Comparison of ENCODE assay signal across 10 mouse cellular contexts in genomic region chr5:125221868-125222267, GRCm38 (mm10). TPM values are rescaled to one million over a fixed set of nuclear protein-coding genes. Genes with fewer than 3 reads are reported as not detected.
DNase-seq lines count a peak whose midpoint lies in the region; ATAC-seq and TF ChIP-seq lines count a peak whose summit lies in the region.
"Had no signal": no experiment of that assay in that cellular context is flagged by ENCODE, and none has a peak within 500 bp of the region (broad histone marks: within the 10 kb centered on the region; RNA-seq: fewer than 3 reads in every experiment).

No protein-coding gene starts in this region.

- peak; percentile 41 for DNase-seq in urinary bladder, postnatal 14 days (ENCODE audit: low spot score)
- DNase-seq in urinary bladder, adult 2 months (ENCODE audit: low spot score) = no peak
- peak; percentile 77 for DNase-seq in forebrain, postnatal 0 days
- DNase-seq in heart, postnatal 4 days = peak; percentile 74
- DNase-seq in limb, embryonic 14.5 days (ENCODE audit: low spot score) = peak; percentile 49
- DNase-seq in testis, postnatal 10 days (ENCODE audit: low spot score) = peak; percentile 94
- no peak for DNase-seq in c-Kit-positive CD71-positive TER-119-positive erythroid progenitor cells, embryonic 14.5 days (ENCODE audit: low spot score)

- H3K4me2 ChIP-seq in forebrain, postnatal 0 days (ENCODE audit: low read depth) = no peak overlapping the region
- no peak overlapping the region for H3K4me2 ChIP-seq in limb, embryonic 14.5 days (replicated peaks; ENCODE audit: low read depth, low read length, severe bottlenecking)
- H3K4me2 ChIP-seq: neural tube, embryonic 12.5 days had no signal

- peak; percentile 89 for ATAC-seq in forebrain, postnatal 0 days
- ATAC-seq in limb, embryonic 14.5 days (ENCODE audit: low FRiP score, low read depth) = peak; percentile 25; the same call in 1 of the 2 replicates
- ATAC-seq in megakaryocyte-erythroid progenitor cell, adult 5-6 weeks (replicated peaks; ENCODE audit: low FRiP score, low TSS enrichment, poor library complexity, severe bottlenecking) = no peak
- ATAC-seq: Patski had no signal

- TF ChIP-seq POLR2A in limb, embryonic 14.5 days (IDR thresholded peaks at IDR 0.05; ENCODE audit: borderline replicate concordance, extremely low read depth, insufficient read depth, insufficient read length) = no peak

- H3K36me3 ChIP-seq in forebrain, postnatal 0 days (ENCODE audit: insufficient read depth) = no peaks in the 10 kb centered on the region
- H3K36me3 ChIP-seq in limb, embryonic 14.5 days (ENCODE audit: control insufficient read depth, insufficient read depth, low read length) = no peaks in the 10 kb centered on the region
- H3K36me3 ChIP-seq: neural tube, embryonic 12.5 days had no signal

- H3K27ac ChIP-seq in forebrain, postnatal 0 days (ENCODE audit: low read depth, low read length) = peak overlapping the region; percentile 71
- 0 out of 2 replicates have a peak overlapping the region, but pooled peaks have one; percentile 33 for H3K27ac ChIP-seq in limb, embryonic 14.5 days (replicated peaks; ENCODE audit: low read depth, low read length)
- H3K27ac ChIP-seq: neural tube, embryonic 12.5 days had no signal

- 32% methylated on average over 3 of the region's 3 CpGs for WGBS in forebrain, postnatal 0 days
- whole genome bisulfite sequencing in limb, embryonic 14.5 days = 61% methylated on average over 3 of the region's 3 CpGs

- no peak for TF ChIP-seq CTCF in forebrain, postnatal 0 days (IDR thresholded peaks at IDR 0.05; ENCODE audit: low read depth)

- no peaks in the 10 kb centered on the region for H3K27me3 ChIP-seq in forebrain, postnatal 0 days (ENCODE audit: insufficient read depth, low read length)
- no peaks in the 10 kb centered on the region for H3K27me3 ChIP-seq in limb, embryonic 14.5 days (ENCODE audit: control insufficient read depth, insufficient read depth, low read length)
- H3K27me3 ChIP-seq: neural tube, embryonic 12.5 days; Patski had no signal

- H3K4me1 ChIP-seq in forebrain, postnatal 0 days (ENCODE audit: insufficient read depth) = peaks cover 6% of the 10 kb centered on the region; the same call in 1 of the 2 replicates
- H3K4me1 ChIP-seq in limb, embryonic 14.5 days (ENCODE audit: control insufficient read depth, insufficient read depth, low read length) = peaks cover 3% of the 10 kb centered on the region

- H3K9ac ChIP-seq in forebrain, postnatal 0 days = no peak overlapping the region
- no peak overlapping the region for H3K9ac ChIP-seq in limb, embryonic 14.5 days (ENCODE audit: low read depth, low read length, severe bottlenecking)
- H3K9ac ChIP-seq: neural tube, embryonic 12.5 days had no signal

- H3K4me3 ChIP-seq in forebrain, postnatal 0 days (ENCODE audit: low read depth, low read length) = no peak overlapping the region
- no peak overlapping the region for H3K4me3 ChIP-seq in limb, embryonic 14.5 days (replicated peaks; ENCODE audit: low read length)
- H3K4me3 ChIP-seq: neural tube, embryonic 12.5 days had no signal

- no peaks in the 10 kb centered on the region for H3K9me3 ChIP-seq in forebrain, postnatal 0 days (ENCODE audit: low read length)
- H3K9me3 ChIP-seq in limb, embryonic 14.5 days (ENCODE audit: control insufficient read depth, low read length) = no peaks in the 10 kb centered on the region
- H3K9me3 ChIP-seq: neural tube, embryonic 12.5 days had no signal

RNA-seq across cellular contexts. Expression of gene Ncor2, which starts 42.8 kb away (rescaled TPM):
- 24.5 and 61.9 TPM in 2 replicates for polyA plus RNA-seq in urinary bladder, adult 2 months (2012; rRNA removed)
- 12.7 and 13.4 TPM in 2 replicates for total RNA-seq in forebrain, postnatal 0 days (2014; rRNA removed)
- polyA plus RNA-seq in forebrain, postnatal 0 days (2015; fragmentation: Nextera tagmentation; extraction: Ambion mirVana) = 11.6 and 16.8 TPM in 2 replicates
- 100 to 1,000 TPM; 104 to 112 TPM for total RNA-seq in heart, postnatal 4 days (2021)
- polyA plus RNA-seq in limb, embryonic 14.5 days (2012; rRNA removed) = 75.9 and 89.8 TPM in 2 replicates
- polyA plus RNA-seq in limb, embryonic 14.5 days (2014; fragmentation: Nextera tagmentation; extraction: Ambion mirVana) = 37.0 and 39.3 TPM in 2 replicates
- total RNA-seq in megakaryocyte-erythroid progenitor cell, adult 5-6 weeks (2014; fragmentation: Nextera tagmentation) = 48.7 and 54.4 TPM in 2 replicates
- 4.8 and 6.7 TPM in 2 replicates for total RNA-seq in megakaryocyte-erythroid progenitor cell, adult 5-6 weeks (2017)

Comparison
In these comparisons a context has a peak if more than half of its experiments do, and no peak if none do; other contexts are left out.
1. DNase-seq: peak in urinary bladder, postnatal 14 days (single experiment), forebrain, postnatal 0 days (single experiment), heart, postnatal 4 days (single experiment), limb, embryonic 14.5 days (single experiment) and testis, postnatal 10 days (single experiment); none in urinary bladder, adult 2 months (single experiment) and c-Kit-positive CD71-positive TER-119-positive erythroid progenitor cells, embryonic 14.5 days (single experiment).